Comparison of ENCODE assay signal across 11 mouse cellular contexts in the genomic region with DNA sequence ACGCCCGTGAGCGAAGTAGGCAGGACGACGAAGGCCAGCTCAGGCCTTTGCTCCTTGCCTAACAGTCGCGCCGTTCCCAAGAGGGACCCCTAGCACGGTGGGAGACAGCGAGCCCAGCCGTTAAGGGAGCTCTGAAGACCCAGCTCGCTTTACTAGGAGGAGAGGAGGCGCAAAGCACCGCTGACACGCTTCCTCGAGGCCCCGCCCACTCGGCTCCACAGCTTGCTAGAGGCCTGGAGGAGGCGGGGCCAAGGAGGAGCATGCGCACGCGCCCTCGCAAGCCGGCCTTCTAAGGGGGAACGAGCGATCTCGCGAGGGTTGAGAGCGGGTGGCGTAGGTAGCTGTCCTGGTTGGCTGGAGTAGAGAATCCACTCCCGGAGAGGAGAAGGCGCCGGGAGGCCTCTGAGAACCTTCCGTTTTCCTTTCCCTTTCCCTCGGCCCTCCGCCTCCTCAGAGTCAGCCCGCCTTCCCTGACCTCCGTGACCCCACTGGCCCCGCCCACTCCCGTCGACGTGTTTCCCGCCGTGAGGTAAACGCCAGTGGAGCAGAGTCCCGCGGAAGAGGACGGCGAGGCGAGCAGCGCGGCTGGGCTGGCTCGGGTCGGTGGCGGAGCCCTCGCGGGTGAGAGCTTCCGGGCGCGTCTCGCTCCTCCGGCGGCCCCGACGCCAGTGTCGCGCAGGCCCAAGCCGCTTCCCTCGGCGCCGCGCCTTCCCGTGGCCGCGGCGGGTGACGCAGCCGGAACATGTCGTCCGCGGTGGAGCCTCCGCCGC. TPM values are rescaled to one million over a fixed set of nuclear protein-coding genes. Genes with fewer than 3 reads are reported as not detected.
DNase-seq lines count a peak whose midpoint lies in the region; ATAC-seq lines count a peak whose summit lies in the region.
"Not testable (repeated sequence)": the region's sequence is repeated elsewhere in the genome, so short reads cannot be mapped to it uniquely, and the experiment has no call there.
"Had no signal": no experiment of that assay in that cellular context is flagged by ENCODE, and none has a peak within 500 bp of the region (broad histone marks: within the 10 kb centered on the region; RNA-seq: fewer than 3 reads in every experiment).

No protein-coding gene starts in this region.

- not testable (repeated sequence) for H3K36me3 ChIP-seq in ES-E14 (ENCODE audit: control insufficient read depth, insufficient read depth, low read length, poor library complexity, severe bottlenecking); embryonic facial prominence, embryonic 12.5 days; heart, embryonic 13.5 days; intestine, embryonic 16.5 days (ENCODE audit: control insufficient read depth, insufficient read depth, low read length); midbrain, embryonic 11.5 days (ENCODE audit: control insufficient read depth, insufficient read depth, low read length)

- not testable (repeated sequence) for H3K9me3 ChIP-seq in ES-E14 (ENCODE audit: control insufficient read depth, insufficient read depth, low read depth, low read length); embryonic facial prominence, embryonic 12.5 days; intestine, embryonic 16.5 days (ENCODE audit: control insufficient read depth, low read length); midbrain, embryonic 11.5 days (ENCODE audit: control insufficient read depth, low read length)
- peaks cover 13% of the 10 kb centered on the region for H3K9me3 ChIP-seq in heart, embryonic 13.5 days

- not testable (repeated sequence) for ATAC-seq in embryonic facial prominence, embryonic 12.5 days (ENCODE audit: insufficient number of reproducible peaks, insufficient read depth, low FRiP score, low TSS enrichment); heart, embryonic 13.5 days (ENCODE audit: extremely low read depth, insufficient number of reproducible peaks, low FRiP score, low TSS enrichment); intestine, embryonic 16.5 days; midbrain, embryonic 11.5 days (ENCODE audit: low FRiP score)

- peak overlapping the region; percentile 70 for H3K27ac ChIP-seq in ES-E14 (ENCODE audit: insufficient read depth, low read depth, low read length, poor library complexity, severe bottlenecking)
- not testable (repeated sequence) for H3K27ac ChIP-seq in embryonic facial prominence, embryonic 12.5 days; heart, embryonic 13.5 days (replicated peaks); intestine, embryonic 16.5 days (ENCODE audit: low read length); midbrain, embryonic 11.5 days (ENCODE audit: low read depth, low read length)

- not testable (repeated sequence) for H3K4me1 ChIP-seq in ES-E14 (ENCODE audit: control insufficient read depth in 2 of 2, insufficient read depth in 2 of 2, low read length in 2 of 2, poor library complexity in 1 of 2); embryonic facial prominence, embryonic 12.5 days; heart, embryonic 13.5 days; intestine, embryonic 16.5 days (ENCODE audit: control insufficient read depth, insufficient read depth, low read length); midbrain, embryonic 11.5 days (ENCODE audit: control insufficient read depth, insufficient read depth, low read length)

- 0 out of 2 replicates have a peak overlapping the region, but pooled peaks have one; percentile 3 for H3K4me2 ChIP-seq in embryonic facial prominence, embryonic 12.5 days (replicated peaks)
- peak overlapping the region; percentile 53 for H3K4me2 ChIP-seq in heart, embryonic 13.5 days
- H3K4me2 ChIP-seq in intestine, embryonic 16.5 days (ENCODE audit: low read depth, low read length): peak overlapping the region; percentile 25; the same call in 1 of the 2 replicates
- H3K4me2 ChIP-seq in midbrain, embryonic 11.5 days: not testable (repeated sequence)

- H3K27me3 ChIP-seq in embryonic facial prominence, embryonic 12.5 days; heart, embryonic 13.5 days (replicated peaks); intestine, embryonic 16.5 days (replicated peaks; ENCODE audit: control insufficient read depth, insufficient read depth, low read length); midbrain, embryonic 11.5 days (ENCODE audit: control insufficient read depth, insufficient read depth, low read length): not testable (repeated sequence)

- H3K9ac ChIP-seq in ES-E14 (ENCODE audit: insufficient read depth, low read depth, low read length, poor library complexity, severe bottlenecking): peak overlapping the region; percentile 73
- H3K9ac ChIP-seq in embryonic facial prominence, embryonic 12.5 days; heart, embryonic 13.5 days; intestine, embryonic 16.5 days (ENCODE audit: low read depth, low read length); midbrain, embryonic 11.5 days (ENCODE audit: low read length): not testable (repeated sequence)

- peak; percentile 48 for DNase-seq in ES-E14 (ENCODE audit: low read depth, low spot score)
- DNase-seq in liver: peak; percentile 4
- peak; percentile 66 for DNase-seq in midbrain, embryonic 11.5 days (ENCODE audit: low spot score, missing footprints)
- peak; percentile 70 for DNase-seq in testis, postnatal 10 days (ENCODE audit: low spot score)

- in situ Hi-C loops in ES-E14 (cut with MboI; ENCODE audit: low sequenced_read_pairs in 2 of 2, unreplicated experiment in 2 of 2): not testable (repeated sequence)

- 23% methylated on average over 77 of the region's 83 CpGs for WGBS in embryonic facial prominence, embryonic 12.5 days
- 17% methylated on average over 71 of the region's 83 CpGs for WGBS in heart, embryonic 13.5 days
- 26% methylated on average over 79 of the region's 83 CpGs for WGBS in intestine, embryonic 16.5 days
- 23% methylated on average over 75 of the region's 83 CpGs for WGBS in midbrain, embryonic 11.5 days

- peak overlapping the region; percentile 64 to 70 for H3K4me3 ChIP-seq in ES-E14 (ENCODE audit: insufficient read depth in 1 of 2, low read depth in 1 of 2, low read length in 2 of 2, poor library complexity in 1 of 2, severe bottlenecking in 1 of 2)
- not testable (repeated sequence) for H3K4me3 ChIP-seq in embryonic facial prominence, embryonic 12.5 days; intestine, embryonic 16.5 days (ENCODE audit: low read length); midbrain, embryonic 11.5 days (ENCODE audit: low read depth, low read length)
- H3K4me3 ChIP-seq in heart, embryonic 13.5 days: peak overlapping the region; percentile 30

RNA-seq across cellular contexts. Expression of gene Zfp980, which starts 29.9 kb away (rescaled TPM):
- 204 and 240 TPM in 2 replicates for total RNA-seq in ES-E14 (2012; rRNA removed)
- not detected in 2 replicates for polyA plus RNA-seq in embryonic facial prominence, embryonic 12.5 days (2016; fragmentation: Nextera tagmentation; extraction: Ambion mirVana)
- polyA plus RNA-seq in heart, embryonic 13.5 days (2015; fragmentation: Nextera tagmentation; extraction: Ambion mirVana): not detected in 2 replicates
- polyA plus RNA-seq in intestine, embryonic 16.5 days (2015; fragmentation: Nextera tagmentation; extraction: Ambion mirVana): not detected in 2 replicates
- polyA plus RNA-seq in midbrain, embryonic 11.5 days (2014; fragmentation: Nextera tagmentation; extraction: Ambion mirVana): not detected in 2 replicates
- total RNA-seq: monocyte, adult 5-6 weeks had no signal
- polyA plus RNA-seq: cerebellum, adult 2 months; cortical plate, adult 2 months; lung, embryonic 14.5 days had no signal

RNA-seq across cellular contexts. Expression of gene Gm13212, which starts 55.6 kb away (rescaled TPM):
- 17.0 and 22.0 TPM in 2 replicates for total RNA-seq in ES-E14 (2012; rRNA removed)
- polyA plus RNA-seq in embryonic facial prominence, embryonic 12.5 days (2016; fragmentation: Nextera tagmentation; extraction: Ambion mirVana): 0.94 and 1.1 TPM in 2 replicates
- polyA plus RNA-seq in heart, embryonic 13.5 days (2015; fragmentation: Nextera tagmentation; extraction: Ambion mirVana): 2.8 and 3.5 TPM in 2 replicates
- polyA plus RNA-seq in intestine, embryonic 16.5 days (2015; fragmentation: Nextera tagmentation; extraction: Ambion mirVana): 2.1 and 2.7 TPM in 2 replicates
- polyA plus RNA-seq in midbrain, embryonic 11.5 days (2014; fragmentation: Nextera tagmentation; extraction: Ambion mirVana): 0.56 and 0.62 TPM in 2 replicates

Comparison
In these comparisons a context has a peak if more than half of its experiments do, and no peak if none do; other contexts are left out.
1. DNase-seq: peak in every context shown above with its lines; median percentile 70 in testis, postnatal 10 days; 66 in midbrain, embryonic 11.5 days; 48 in ES-E14; 4 in liver.